Mouse (Mus musculus) intestine, embryonic 15.5 days (tissue): ENCODE data around the gene Mgat2. TPM values are rescaled to one million over a fixed set of nuclear protein-coding genes. Genes with fewer than 3 reads are reported as not detected.
"Not testable (repeated sequence)": the region's sequence is repeated elsewhere in the genome, so short reads cannot be mapped to it uniquely, and the experiment has no call there.

Experiments
- ATAC-seq: fragments of 200-750 bp; cut with Nextera tagmentation; 2 replicates; pipeline ENCODE4 v1.8.0; 2017; ENCODE audit warnings: moderate TSS enrichment, moderate library complexity
- H3K27ac ChIP-seq: fragments of 300-500 bp; sonication (generic); 2 replicates; pipeline ENCODE4 v1.5.1; 2015; ENCODE audit warnings: mild to moderate bottlenecking, inconsistent platforms
- H3K27me3 ChIP-seq: fragments of 300-500 bp; sonication (generic); replicated peaks from 2 replicates; pipeline ENCODE4 v1.6.1; 2015; ENCODE audit warnings: inconsistent platforms
- H3K36me3 ChIP-seq: fragments of 300-500 bp; sonication (generic); 2 replicates; pipeline ENCODE4 v1.6.1; 2015; ENCODE audit warnings: inconsistent platforms
- H3K4me1 ChIP-seq: fragments of 300-500 bp; sonication (generic); replicated peaks from 2 replicates; pipeline ENCODE4 v1.6.1; 2015; ENCODE audit warnings: inconsistent platforms
- H3K4me2 ChIP-seq: fragments of 300-500 bp; sonication (generic); replicated peaks from 2 replicates; pipeline ENCODE4 v1.6.1; 2015; ENCODE audit warnings: mild to moderate bottlenecking, inconsistent platforms
- H3K4me3 ChIP-seq: fragments of 300-500 bp; sonication (generic); replicated peaks from 2 replicates; pipeline ENCODE4 v1.5.1; 2015; ENCODE audit warnings: inconsistent platforms
- H3K9ac ChIP-seq: fragments of 300-500 bp; sonication (generic); 2 replicates; pipeline ENCODE4 v1.6.1; 2015; ENCODE audit warnings: inconsistent platforms
- H3K9me3 ChIP-seq: fragments of 300-500 bp; sonication (generic); 2 replicates; pipeline ENCODE4 v1.6.1; 2016; ENCODE audit warnings: inconsistent platforms
- WGBS: fragments of 180-500 bp; shearing (Covaris S2); methylation state at CpG from one replicate; pipeline ENCODE4 v1.1.7; 2015; 5-methylcytosine and 5-hydroxymethylcytosine counted together
- polyA plus RNA-seq: library from polyadenylated mRNA; unstranded; fragments of >200 nt; fragmentation: Nextera tagmentation; extraction: Ambion mirVana; gene quantifications from 2 replicates; pipeline ENCODE4 v1.2.1, GENCODE M21; 2015

Mgat2 gene
- polyA plus RNA-seq, 1 experiment from 2014 or later, result 58.7 TPM

GRCm38 (mm10) chr12:69160677-69161076 lies 23.3 kb upstream of the Mgat2 start:
- 83% methylated on average over 2 of the region's 2 CpGs for WGBS
- H3K9me3 ChIP-seq, H3K4me1 ChIP-seq, H3K4me3 ChIP-seq, H3K27me3 ChIP-seq, H3K9ac ChIP-seq, H3K27ac ChIP-seq, H3K4me2 ChIP-seq, ATAC-seq: not testable (repeated sequence)
- H3K36me3 ChIP-seq, result peaks cover 12% of the 10 kb centered on the region

- H3K4me2 ChIP-seq, H3K27ac ChIP-seq, H3K9ac ChIP-seq, ATAC-seq, H3K36me3 ChIP-seq, H3K4me3 ChIP-seq, H3K4me1 ChIP-seq, H3K9me3 ChIP-seq, H3K27me3 ChIP-seq: not testable (repeated sequence)
- WGBS, result 89% methylated on average over 4 of the region's 4 CpGs
These were observed 20.4 kb upstream of the Mgat2 start for GRCm38 (mm10) chr12:69163586-69163985.

- 44% methylated on average over 3 of the region's 3 CpGs for WGBS
- Histone ChIP-seq H3K4me1 (peaks cover 4% of the 10 kb centered on the region; the same call in 1 of the 2 replicates), H3K4me2 (no peak overlapping the region), H3K9ac (no peak overlapping the region), H3K36me3 (no peaks in the 10 kb centered on the region), H3K27ac (no peak overlapping the region), H3K9me3 (no peaks in the 10 kb centered on the region), H3K4me3 (no peak overlapping the region), H3K27me3 (no peaks in the 10 kb centered on the region)
- ATAC-seq, result no peak
These were observed 19.1 kb upstream of the Mgat2 start for GRCm38 (mm10) chr12:69164904-69165303.

- ATAC-seq, H3K4me1 ChIP-seq, H3K4me2 ChIP-seq, H3K9me3 ChIP-seq, H3K27ac ChIP-seq, H3K36me3 ChIP-seq, H3K9ac ChIP-seq, H3K27me3 ChIP-seq, H3K4me3 ChIP-seq: not testable (repeated sequence)
- 77% methylated on average over 8 of the region's 8 CpGs for WGBS
These were observed 16.9 kb upstream of the Mgat2 start for GRCm38 (mm10) chr12:69166861-69167581.

GRCm38 (mm10) chr12:69167656-69168460 lies 16.1 kb upstream of the Mgat2 start:
- Histone ChIP-seq H3K27me3 (no peaks in the 10 kb centered on the region), H3K4me1 (peaks cover 6% of the 10 kb centered on the region; the same call in 1 of the 2 replicates), H3K9me3 (no peaks in the 10 kb centered on the region), H3K36me3 (no peaks in the 10 kb centered on the region), H3K4me3 (peak overlapping the region; percentile 76), H3K9ac (peak overlapping the region; percentile 60), H3K27ac (0 out of 2 replicates have a peak overlapping the region, but pooled peaks have one; percentile 61), H3K4me2 (peak overlapping the region; percentile 77)
- 6% methylated on average over 18 of the region's 18 CpGs for WGBS
- ATAC-seq, result peak; percentile 40

GRCm38 (mm10) chr12:69168461-69169106 lies 15.4 kb upstream of the Mgat2 start, which contains the start of gene Lrr1:
TSS of gene Lrr1 (plus strand) at chr12:69168814.
- Histone ChIP-seq H3K27me3 (no peaks in the 10 kb centered on the region), H3K4me3 (peak within 1 kb of the TSS; percentile 76), H3K9me3 (no peaks in the 10 kb centered on the region), H3K4me1 (peaks cover 6% of the 10 kb centered on the region; the same call in 1 of the 2 replicates), H3K27ac (peak within 1 kb of the TSS; percentile 61; the same call in 1 of the 2 replicates), H3K36me3 (0 out of 2 replicates have a peak, but pooled peaks cover 3% of the 10 kb centered on the region), H3K9ac (peak within 1 kb of the TSS; percentile 60), H3K4me2 (peak within 1 kb of the TSS; percentile 77)
- peak; percentile 94 for ATAC-seq
- WGBS, result under 1% methylated on average over 40 of the region's 40 CpGs

GRCm38 (mm10) chr12:69171307-69171706 lies 12.7 kb upstream of the Mgat2 start:
- no peaks in the 10 kb centered on the region for H3K9me3 ChIP-seq
- 0 out of 2 replicates have a peak, but pooled peaks cover 6% of the 10 kb centered on the region for H3K4me1 ChIP-seq
- 92% methylated on average over 2 of the region's 2 CpGs for WGBS
- no peak for ATAC-seq
- no peak overlapping the region for H3K27ac ChIP-seq
- H3K36me3 ChIP-seq, result 0 out of 2 replicates have a peak, but pooled peaks cover 3% of the 10 kb centered on the region
- no peaks in the 10 kb centered on the region for H3K27me3 ChIP-seq
- H3K4me3 ChIP-seq, result no peak overlapping the region
- no peak overlapping the region for H3K4me2 ChIP-seq
- no peak overlapping the region for H3K9ac ChIP-seq

- Histone ChIP-seq H3K4me1 (no peaks in the 10 kb centered on the region), H3K9ac (no peak overlapping the region), H3K4me2 (no peak overlapping the region), H3K27me3 (no peaks in the 10 kb centered on the region), H3K27ac (no peak overlapping the region), H3K9me3 (no peaks in the 10 kb centered on the region), H3K36me3 (0 out of 2 replicates have a peak, but pooled peaks cover 3% of the 10 kb centered on the region), H3K4me3 (no peak overlapping the region)
- peak; percentile 74 for ATAC-seq
- WGBS, result 69% methylated on average over 3 of the region's 3 CpGs
These were observed 8.0 kb upstream of the Mgat2 start for GRCm38 (mm10) chr12:69175975-69176374.

GRCm38 (mm10) chr12:69177526-69177925 lies 6.4 kb upstream of the Mgat2 start:
- Histone ChIP-seq H3K36me3 (0 out of 2 replicates have a peak, but pooled peaks cover 3% of the 10 kb centered on the region), H3K9me3 (no peaks in the 10 kb centered on the region), H3K9ac (no peak overlapping the region), H3K4me2 (no peak overlapping the region), H3K27me3 (no peaks in the 10 kb centered on the region), H3K4me3 (no peak overlapping the region), H3K27ac (no peak overlapping the region), H3K4me1 (no peaks in the 10 kb centered on the region)
- WGBS, result 79% methylated on average over 3 of the region's 3 CpGs
- no peak for ATAC-seq

- no peaks in the 10 kb centered on the region for H3K36me3 ChIP-seq
- 74% methylated on average over 12 of the region's 12 CpGs for WGBS
- H3K9me3 ChIP-seq, result no peaks in the 10 kb centered on the region
- no peak for ATAC-seq
- no peak overlapping the region for H3K9ac ChIP-seq
- no peak overlapping the region for H3K4me3 ChIP-seq
- H3K27ac ChIP-seq, result no peak overlapping the region
- no peaks in the 10 kb centered on the region for H3K27me3 ChIP-seq
- no peaks in the 10 kb centered on the region for H3K4me1 ChIP-seq
- H3K4me2 ChIP-seq, result no peak overlapping the region
These were observed 4.6 kb upstream of the Mgat2 start for GRCm38 (mm10) chr12:69179371-69179770.

- Histone ChIP-seq H3K36me3 (no peaks in the 10 kb centered on the region), H3K27ac (no peak overlapping the region), H3K27me3 (no peaks in the 10 kb centered on the region), H3K4me3 (no peak overlapping the region), H3K9ac (no peak overlapping the region), H3K4me1 (peaks cover 3% of the 10 kb centered on the region; the same call in 1 of the 2 replicates), H3K9me3 (no peaks in the 10 kb centered on the region), H3K4me2 (no peak overlapping the region)
- WGBS, result 92% methylated on average over 4 of the region's 4 CpGs
- ATAC-seq, result no peak
These were observed 2.2 kb upstream of the Mgat2 start for GRCm38 (mm10) chr12:69181800-69182199.
